Mouse (Mus musculus): ENCODE measurements at regions not wholly inside any gene's neighbourhood (a gene's known extent, or its start where the extent isn't known, plus 50 kb on each side); places are given as distances from the start of the nearest gene placed in this dataset.

GRCm38 (mm10) chr8:118004391-118004851, 202.7 kb upstream of the Mphosph6 start:
- TF ChIP-seq CTCF (IDR thresholded peaks at IDR 0.05; ENCODE audit: extremely low read depth, insufficient read depth, low read length) (no peak), POLR2A (IDR thresholded peaks at IDR 0.05; ENCODE audit: extremely low read depth, insufficient read depth, low read length) (no peak)
